Mouse (Mus musculus): Measurements from ENCODE around the gene Pnma5. TPM values are rescaled to one million over a fixed set of nuclear protein-coding genes. Genes with fewer than 3 reads are reported as not detected.
"Not testable (repeated sequence)": the region's sequence is repeated elsewhere in the genome, so short reads cannot be mapped to it uniquely, and the experiment has no call there.

Gene Pnma5
- total RNA-seq (2014; rRNA removed; ENCODE audit: low replicate concordance): not detected in 2 replicates
- polyA plus RNA-seq (2015; fragmentation: Nextera tagmentation; extraction: Ambion mirVana): not detected in 2 replicates

DNA sequence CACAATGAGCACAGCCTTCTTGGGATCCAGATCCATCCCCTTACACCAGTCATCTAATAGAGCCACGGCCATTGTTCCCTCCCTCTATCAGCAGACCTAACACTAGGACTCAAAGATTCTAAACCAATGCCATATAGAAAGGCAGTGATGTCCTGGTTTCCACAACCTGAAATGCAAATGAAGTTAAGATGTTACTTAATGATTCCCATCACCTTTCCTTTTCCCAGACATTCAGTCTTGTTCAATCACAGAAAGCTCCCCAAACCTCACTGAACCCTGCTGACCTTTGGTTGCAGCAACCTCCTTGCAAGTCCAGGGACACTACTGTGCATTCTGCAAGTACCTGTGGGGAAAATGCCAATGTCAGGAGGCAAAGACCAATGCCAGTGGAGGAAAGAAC lies at the start of gene Pnma5:
Gene Pnma5, minus strand, starts transcription at position 101 of the 400 bp plus-strand sequence.
- no peaks in the 10 kb centered on the region for H3K9me3 ChIP-seq (replicated peaks; ENCODE audit: control insufficient read depth, low read length)
- H3K4me3 ChIP-seq (ENCODE audit: low read depth, low read length): no peak within 1 kb of the TSS
- no peaks in the 10 kb centered on the region; the same call in 1 of the 2 replicates for H3K27me3 ChIP-seq (ENCODE audit: control insufficient read depth, insufficient read depth, low read length)
- ATAC-seq (ENCODE audit: insufficient read depth, low read depth) (no peak), DNase-seq (ENCODE audit: low spot score) (no peak)
- no peaks in the 10 kb centered on the region for H3K36me3 ChIP-seq (replicated peaks; ENCODE audit: control insufficient read depth, insufficient read depth, low read length)
- WGBS: 60% methylated on average over 1 of the region's 1 CpGs
- no peak within 1 kb of the TSS for H3K27ac ChIP-seq (ENCODE audit: low read depth)
- no peak within 1 kb of the TSS for H3K4me2 ChIP-seq (ENCODE audit: low read depth, low read length)
- no peaks in the 10 kb centered on the region for H3K4me1 ChIP-seq (ENCODE audit: control insufficient read depth, insufficient read depth)
- no peak within 1 kb of the TSS for H3K9ac ChIP-seq (replicated peaks; ENCODE audit: low read depth, low read length)
- TF ChIP-seq EP300 (IDR thresholded peaks at IDR 0.05; ENCODE audit: low read depth) (no peak), CTCF (IDR thresholded peaks at IDR 0.05; ENCODE audit: low read depth) (no peak)

DNA sequence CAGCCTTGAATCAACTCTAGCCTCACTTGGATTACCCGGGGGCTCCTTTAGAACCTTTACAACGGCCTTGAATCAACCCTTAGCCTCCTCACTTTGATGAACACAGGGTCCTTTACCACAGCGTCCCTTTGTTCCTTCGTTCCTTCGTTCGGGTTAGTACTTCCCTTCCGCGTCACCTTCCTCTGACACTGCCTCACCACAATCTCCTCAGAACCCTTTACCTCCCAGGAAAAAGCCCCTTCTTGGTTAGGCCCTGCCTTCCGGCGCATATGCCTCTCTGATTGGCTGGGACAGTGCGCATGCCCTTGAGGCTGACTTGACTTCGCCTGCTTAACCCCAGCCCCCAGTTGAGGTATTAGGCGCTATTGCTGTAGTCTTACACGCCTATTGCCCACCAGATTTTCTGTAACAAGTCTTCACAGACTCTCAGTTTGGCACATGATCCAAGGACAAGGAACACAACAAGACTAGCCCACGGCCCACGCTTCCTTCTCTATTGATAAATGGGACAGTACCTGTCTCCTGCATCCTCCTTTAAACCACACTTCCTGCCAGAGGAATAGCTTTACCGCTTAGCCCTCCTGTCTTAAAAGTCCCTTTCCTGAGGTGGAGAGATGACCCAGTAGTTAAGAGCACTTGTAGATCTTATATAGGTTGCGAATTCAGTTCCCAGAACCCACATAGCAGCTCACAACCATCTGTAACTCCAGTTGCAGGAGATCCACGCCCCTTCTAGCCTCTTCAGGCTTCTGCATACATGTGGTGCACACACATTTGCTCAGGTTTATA lies 45.6 kb upstream of the Pnma5 start, which contains the start of gene Xlr4a:
Gene Xlr4a, minus strand, starts transcription at position 212 of the 789 bp plus-strand sequence.
- H3K27ac ChIP-seq (ENCODE audit: low read depth); H3K4me3 ChIP-seq (ENCODE audit: low read depth, low read length); DNase-seq (ENCODE audit: low spot score); H3K9me3 ChIP-seq (replicated peaks; ENCODE audit: control insufficient read depth, low read length); H3K27me3 ChIP-seq (ENCODE audit: control insufficient read depth, insufficient read depth, low read length); H3K4me2 ChIP-seq (ENCODE audit: low read depth, low read length); H3K9ac ChIP-seq (replicated peaks; ENCODE audit: low read depth, low read length); ATAC-seq (ENCODE audit: insufficient read depth, low read depth); H3K4me1 ChIP-seq (ENCODE audit: control insufficient read depth, insufficient read depth); H3K36me3 ChIP-seq (replicated peaks; ENCODE audit: control insufficient read depth, insufficient read depth, low read length): not testable (repeated sequence)
- WGBS: 77% methylated on average over 17 of the region's 19 CpGs

DNA sequence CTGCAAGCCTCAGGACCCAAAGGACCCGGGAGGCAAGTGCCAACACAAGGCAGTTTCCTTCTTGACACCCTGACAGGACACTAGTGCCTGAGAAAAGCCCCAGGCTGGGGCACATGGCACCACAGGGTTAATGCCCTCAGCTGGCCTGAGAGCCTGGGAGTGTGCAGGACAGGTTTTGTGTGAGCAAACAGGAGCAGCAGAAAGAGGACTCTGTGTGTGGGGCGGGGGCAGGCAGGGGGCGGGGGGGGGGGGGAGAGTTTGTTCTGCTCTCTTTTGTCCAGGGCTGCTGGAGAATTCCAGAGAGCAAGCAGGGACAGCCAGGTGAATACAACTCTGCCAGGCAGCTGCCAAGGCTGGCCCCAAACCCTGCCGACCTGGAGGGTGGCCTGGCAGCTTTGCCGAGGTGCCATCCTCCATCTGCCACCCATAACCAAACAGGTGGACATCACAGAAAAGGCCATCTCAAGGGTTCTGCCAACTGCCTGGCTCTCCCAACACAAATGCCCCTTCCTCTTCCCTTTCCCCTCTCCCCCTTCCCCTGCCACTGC lies 29.9 kb upstream of the Pnma5 start:
- not testable (repeated sequence) for ATAC-seq (ENCODE audit: insufficient read depth, low read depth)

DNA sequence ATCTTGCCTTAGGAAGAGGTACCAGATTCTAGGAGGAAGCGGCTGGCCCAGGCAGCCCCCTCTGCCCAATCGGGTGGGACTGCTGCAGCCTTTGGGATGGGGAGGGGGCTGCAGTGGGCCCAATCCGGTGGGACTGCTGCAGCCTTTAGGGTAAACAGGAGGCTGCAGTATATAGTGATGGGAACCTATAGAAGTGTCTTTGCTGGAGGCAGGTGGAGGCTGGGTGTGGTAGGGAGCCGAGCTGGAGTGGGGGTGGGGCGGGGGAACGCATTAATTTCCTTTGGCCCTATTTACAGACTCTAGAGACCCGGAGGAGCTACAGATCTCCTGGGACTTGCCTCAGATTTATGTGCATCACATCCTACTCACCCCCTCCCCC lies 27.5 kb upstream of the Pnma5 start, which contains the start of gene Pnma3:
Gene Pnma3, plus strand, starts transcription at position 373 of the 379 bp plus-strand sequence.
- no peak for TF ChIP-seq CTCF (IDR thresholded peaks at IDR 0.05; ENCODE audit: low read depth)
- TF ChIP-seq EP300 (IDR thresholded peaks at IDR 0.05; ENCODE audit: low read depth): no peak
- ATAC-seq (ENCODE audit: insufficient read depth, low read depth): no peak
- no peak within 1 kb of the TSS for H3K4me3 ChIP-seq (ENCODE audit: low read depth, low read length)

More for the DNA sequence above, 29.9 kb upstream of the Pnma5 start:
- H3K9me3 ChIP-seq (replicated peaks; ENCODE audit: control insufficient read depth, low read length); DNase-seq (ENCODE audit: low spot score); H3K9ac ChIP-seq (replicated peaks; ENCODE audit: low read depth, low read length); H3K4me1 ChIP-seq (ENCODE audit: control insufficient read depth, insufficient read depth); H3K4me2 ChIP-seq (ENCODE audit: low read depth, low read length); H3K27me3 ChIP-seq (ENCODE audit: control insufficient read depth, insufficient read depth, low read length); H3K36me3 ChIP-seq (replicated peaks; ENCODE audit: control insufficient read depth, insufficient read depth, low read length); H3K27ac ChIP-seq (ENCODE audit: low read depth); H3K4me3 ChIP-seq (ENCODE audit: low read depth, low read length): not testable (repeated sequence)
- WGBS: 100% methylated on average over 1 of the region's 5 CpGs

DNA sequence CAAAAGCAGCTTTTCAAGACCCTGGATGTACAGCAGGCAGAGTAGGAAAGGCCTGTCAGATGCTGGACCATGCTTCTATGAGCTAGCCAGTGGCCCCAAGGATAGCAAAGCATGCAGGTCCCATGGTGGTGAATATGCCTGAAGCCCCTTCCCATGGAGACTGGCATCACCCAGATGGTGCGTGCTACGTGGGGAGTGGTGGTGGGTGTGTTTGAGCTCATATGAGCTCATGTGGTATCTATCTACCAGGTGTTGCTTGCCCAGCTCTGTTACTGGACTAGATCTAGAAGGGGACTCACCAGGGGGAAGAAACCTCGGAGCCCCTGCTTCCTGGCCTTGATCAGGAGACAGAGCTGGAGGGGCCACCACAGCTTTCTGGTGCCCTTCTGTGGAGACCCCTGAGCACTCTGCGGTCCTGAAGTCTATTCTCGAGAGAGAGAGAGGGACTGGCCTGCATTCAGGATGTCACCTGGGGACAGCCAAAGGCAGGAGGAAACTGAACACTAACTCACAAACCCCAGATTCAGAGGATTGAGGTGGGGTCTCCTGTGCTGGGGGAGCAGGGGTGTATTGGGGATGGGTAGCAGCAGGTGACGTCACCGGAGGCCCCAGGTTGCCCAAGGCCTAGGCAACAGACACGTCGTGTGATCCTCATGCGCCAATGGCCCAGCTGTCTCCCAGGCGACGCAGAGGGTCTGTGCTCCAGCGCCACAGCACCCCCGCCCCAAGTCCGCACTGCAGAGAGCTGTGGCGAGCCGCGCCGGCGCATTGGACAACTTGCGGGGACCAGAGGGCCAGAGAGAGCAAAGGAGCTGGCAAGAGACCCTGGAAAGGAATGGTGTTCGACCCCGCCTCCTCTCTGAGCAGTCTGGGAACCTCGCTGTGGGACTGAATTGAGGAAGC lies 26.9 kb upstream of the Pnma5 start:
- Histone ChIP-seq H3K9me3 (replicated peaks; ENCODE audit: control insufficient read depth, low read length) (no peaks in the 10 kb centered on the region), H3K27me3 (ENCODE audit: control insufficient read depth, insufficient read depth, low read length) (no peaks in the 10 kb centered on the region), H3K4me2 (ENCODE audit: low read depth, low read length) (peak overlapping the region; percentile 26), H3K4me1 (ENCODE audit: control insufficient read depth, insufficient read depth) (no peaks in the 10 kb centered on the region), H3K9ac (replicated peaks; ENCODE audit: low read depth, low read length) (no peak overlapping the region), H3K36me3 (replicated peaks; ENCODE audit: control insufficient read depth, insufficient read depth, low read length) (no peaks in the 10 kb centered on the region), H3K4me3 (ENCODE audit: low read depth, low read length) (no peak overlapping the region), H3K27ac (ENCODE audit: low read depth) (no peak overlapping the region)
- ATAC-seq (ENCODE audit: insufficient read depth, low read depth): no peak
- DNase-seq (ENCODE audit: low spot score): no peak
- TF ChIP-seq CTCF (IDR thresholded peaks at IDR 0.05; ENCODE audit: low read depth) (no peak), EP300 (IDR thresholded peaks at IDR 0.05; ENCODE audit: low read depth) (no peak)
- WGBS: 37% methylated on average over 22 of the region's 24 CpGs

More for the DNA sequence above, 27.5 kb upstream of the Pnma5 start, which contains the start of gene Pnma3:
- no peaks in the 10 kb centered on the region for H3K9me3 ChIP-seq (replicated peaks; ENCODE audit: control insufficient read depth, low read length)
- peak within 1 kb of the TSS; percentile 26 for H3K4me2 ChIP-seq (ENCODE audit: low read depth, low read length)
- H3K4me1 ChIP-seq (ENCODE audit: control insufficient read depth, insufficient read depth): no peaks in the 10 kb centered on the region
- 29% methylated on average over 7 of the region's 7 CpGs for WGBS
- no peaks in the 10 kb centered on the region for H3K36me3 ChIP-seq (replicated peaks; ENCODE audit: control insufficient read depth, insufficient read depth, low read length)
- H3K27me3 ChIP-seq (ENCODE audit: control insufficient read depth, insufficient read depth, low read length): no peaks in the 10 kb centered on the region
- no peak within 1 kb of the TSS for H3K9ac ChIP-seq (replicated peaks; ENCODE audit: low read depth, low read length)
- H3K27ac ChIP-seq (ENCODE audit: low read depth): no peak within 1 kb of the TSS
- no peak for DNase-seq (ENCODE audit: low spot score)

Measured in heart, postnatal 0 days (tissue).